Mouse (Mus musculus) myocyte (in vitro differentiated cells): ENCODE measurements at regions not wholly inside any gene's neighbourhood (a gene's known extent, or its start where the extent isn't known, plus 50 kb on each side); places are given as distances from the start of the nearest gene placed in this dataset.

Experiments used
- CEBPB ChIP-seq: IDR thresholded peaks from 2 replicates; pipeline ENCODE4 v1.6.1; 2011; ENCODE audit warnings: mild to moderate bottlenecking, moderate library complexity; ENCODE audit not compliant: poor library complexity, insufficient read depth, severe bottlenecking
- E2F4 ChIP-seq: IDR thresholded peaks from one replicate; pipeline ENCODE4 v1.6.1; 2011; ENCODE audit warnings: mild to moderate bottlenecking, control low read depth, moderate library complexity; ENCODE audit not compliant: insufficient read depth
- MAX ChIP-seq: IDR thresholded peaks from one replicate; pipeline ENCODE4 v1.6.1; 2011; ENCODE audit warnings: low read depth, mild to moderate bottlenecking, control low read depth
- POLR2A ChIP-seq: IDR thresholded peaks from one replicate; pipeline ENCODE4 v1.6.1; 2011; ENCODE audit warnings: low read depth, mild to moderate bottlenecking, control low read depth, moderate library complexity; ENCODE audit not compliant: insufficient read length
- USF1 ChIP-seq: IDR thresholded peaks from one replicate; pipeline ENCODE4 v1.6.1; 2011; ENCODE audit warnings: low read depth, mild to moderate bottlenecking, control low read depth, moderate library complexity

GRCm38 (mm10) chr7:138137934-138138333 is 259.6 kb downstream of the Tcerg1l start:
- TF ChIP-seq POLR2A (no peak), MAX (no peak), CEBPB (no peak), USF1 (no peak), E2F4 (no peak)
